Mouse (Mus musculus): ENCODE measurements at regions not wholly inside any gene's neighbourhood (a gene's known extent, or its start where the extent isn't known, plus 50 kb on each side); places are given as distances from the start of the nearest gene placed in this dataset.

DNA sequence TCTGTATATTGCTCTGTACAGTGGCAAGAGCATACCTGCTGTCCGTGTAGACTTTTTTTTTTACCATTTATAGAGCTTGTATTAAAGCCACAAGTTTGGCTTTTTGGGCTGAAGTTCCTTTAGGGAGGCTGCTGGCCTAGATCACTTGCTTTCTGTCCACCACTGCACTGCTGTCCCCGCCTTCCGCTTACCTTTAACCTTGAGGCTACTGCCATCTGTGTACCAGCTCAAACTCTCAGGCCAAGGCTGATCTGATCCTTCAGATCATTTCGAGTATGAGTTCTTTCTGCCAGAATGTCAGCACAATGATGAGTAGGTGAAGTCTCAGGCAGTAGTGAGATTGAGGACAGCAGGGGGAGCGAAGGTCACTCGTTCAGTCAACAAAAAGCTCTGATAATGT is 288.5 kb downstream of the Gm21865 start:
- peak; percentile 56 to 62 for DNase-seq

Data from adrenal gland, postnatal 36 days (tissue).